In genomic region chr15:93561540-93561939, GRCm38 (mm10) we compare ENCODE assay signal across 24 mouse cellular contexts. TPM values are rescaled to one million over a fixed set of nuclear protein-coding genes. Genes with fewer than 3 reads are reported as not detected.
DNase-seq lines count a peak whose midpoint lies in the region; ATAC-seq and TF ChIP-seq lines count a peak whose summit lies in the region.
"Had no signal": no experiment of that assay in that cellular context is flagged by ENCODE, and none has a peak within 500 bp of the region (broad histone marks: within the 10 kb centered on the region; RNA-seq: fewer than 3 reads in every experiment).

No protein-coding gene starts in this region.

- TF ChIP-seq CTCF in lung, embryonic 14.5 days (IDR thresholded peaks at IDR 0.05; ENCODE audit: low read depth), result no peak
- no peak for TF ChIP-seq CTCF in lung, adult 2 months (IDR thresholded peaks at IDR 0.05; ENCODE audit: insufficient read depth, low read length)
- TF ChIP-seq CTCF in Patski (IDR thresholded peaks at IDR 0.05), result no peak
- no peak for TF ChIP-seq CTCF in layer of hippocampus, adult 2 months (conservative IDR thresholded peaks at IDR 0.05)

- in situ Hi-C loops in Patski (cut with MboI; ENCODE audit: low pct_unique_long_range_greater_than_20kb), result no loop called here

- DNase-seq in heart, adult 8-10 months (ENCODE audit: low spot score), result no peak
- peak; percentile 49 for DNase-seq in lung, embryonic 14.5 days
- no peak for DNase-seq in lung, adult 2 months
- DNase-seq in Muller cell, postnatal 12 days (ENCODE audit: inconsistent ontology term), result peak; percentile 74
- DNase-seq in Patski (ENCODE audit: low read depth, low spot score), result no peak
- DNase-seq in left cerebral cortex, adult 11 months (ENCODE audit: low spot score), result no peak
- DNase-seq in layer of hippocampus, adult 2 months (ENCODE audit: low spot score in 2 of 2), result no peak
- DNase-seq: adrenal gland, adult 8-10 months; cerebellum, adult 18-20 months; cerebellum, postnatal 14 days; gastrocnemius, postnatal 14 days; heart, adult 11 months; kidney, adult 8-10 months; kidney, postnatal 14 days; thymus, postnatal 25 days had no signal

- POLR2A ChIA-PET in Patski (lab: Charles Lee), result no interaction called here

- H3K4me1 ChIP-seq in heart, embryonic 15.5 days (replicated peaks), result peaks cover 36% of the 10 kb centered on the region
- H3K4me1 ChIP-seq in lung, embryonic 14.5 days (ENCODE audit: insufficient read depth), result no peaks in the 10 kb centered on the region
- H3K4me1 ChIP-seq in lung, adult 2 months (ENCODE audit: control insufficient read depth, insufficient read depth, low read length), result peaks cover 2% of the 10 kb centered on the region; the same call in 1 of the 2 replicates
- H3K4me1 ChIP-seq: midbrain, embryonic 13.5 days; stomach, embryonic 15.5 days had no signal

- peak overlapping the region; percentile 1; the same call in 1 of the 2 replicates for H3K27ac ChIP-seq in heart, embryonic 15.5 days
- peak overlapping the region; percentile 12; the same call in 1 of the 2 replicates for H3K27ac ChIP-seq in lung, embryonic 14.5 days (ENCODE audit: low read depth)
- H3K27ac ChIP-seq in layer of hippocampus, adult 2 months, result no peak overlapping the region
- H3K27ac ChIP-seq: embryonic facial prominence, embryonic 12.5 days; forebrain, embryonic 15.5 days; hindbrain, embryonic 13.5 days; limb, embryonic 12.5 days; liver, embryonic 12.5 days; midbrain, embryonic 13.5 days; neural tube, embryonic 12.5 days; stomach, embryonic 15.5 days had no signal

- H3K9ac ChIP-seq in heart, embryonic 15.5 days, result no peak overlapping the region
- no peak overlapping the region for H3K9ac ChIP-seq in lung, embryonic 14.5 days
- H3K9ac ChIP-seq: embryonic facial prominence, embryonic 12.5 days; forebrain, embryonic 15.5 days; hindbrain, embryonic 13.5 days; limb, embryonic 12.5 days; liver, embryonic 12.5 days; midbrain, embryonic 13.5 days; neural tube, embryonic 12.5 days; stomach, embryonic 15.5 days had no signal

- H3K4me3 ChIP-seq in heart, embryonic 15.5 days, result no peak overlapping the region
- no peak overlapping the region for H3K4me3 ChIP-seq in lung, embryonic 14.5 days (ENCODE audit: low read depth, low read length)
- H3K4me3 ChIP-seq in lung, adult 2 months (replicated peaks; ENCODE audit: extremely low read depth, low read depth, low read length), result no peak overlapping the region
- no peak overlapping the region for H3K4me3 ChIP-seq in layer of hippocampus, adult 2 months
- H3K4me3 ChIP-seq: embryonic facial prominence, embryonic 12.5 days; forebrain, embryonic 15.5 days; hindbrain, embryonic 13.5 days; limb, embryonic 12.5 days; liver, embryonic 12.5 days; midbrain, embryonic 13.5 days; neural tube, embryonic 12.5 days; stomach, embryonic 15.5 days had no signal

- CTCF ChIA-PET in Patski (lab: Charles Lee), result interaction anchor here (1.2 kb wide), 1 partner anchor 11 kb away, joined by 4 read pairs; no protein-coding TSS in a partner anchor

- 51% methylated on average over 6 of the region's 6 CpGs for WGBS in heart, embryonic 15.5 days
- 64% methylated on average over 6 of the region's 6 CpGs for WGBS in lung, embryonic 14.5 days
- WGBS in lung, adult 2 months, result 41% methylated on average over 6 of the region's 6 CpGs

- ATAC-seq in heart, embryonic 15.5 days (replicated peaks; ENCODE audit: insufficient number of reproducible peaks, insufficient read depth, low FRiP score, low read depth), result 0 out of 2 replicates have a peak, but pooled peaks have one; percentile 47
- peak; percentile 45; the same call in 1 of the 2 replicates for ATAC-seq in lung, embryonic 14.5 days (ENCODE audit: insufficient read depth)
- ATAC-seq in Patski, result peak; percentile 29
- ATAC-seq: forebrain, embryonic 15.5 days; liver, embryonic 12.5 days; midbrain, embryonic 13.5 days had no signal

- H3K4me2 ChIP-seq in heart, embryonic 15.5 days, result no peak overlapping the region
- H3K4me2 ChIP-seq in lung, embryonic 14.5 days, result no peak overlapping the region
- H3K4me2 ChIP-seq: embryonic facial prominence, embryonic 12.5 days; forebrain, embryonic 15.5 days; hindbrain, embryonic 13.5 days; limb, embryonic 12.5 days; liver, embryonic 12.5 days; midbrain, embryonic 13.5 days; neural tube, embryonic 12.5 days; stomach, embryonic 15.5 days had no signal

- no peaks in the 10 kb centered on the region for H3K36me3 ChIP-seq in heart, embryonic 15.5 days
- peaks cover 5% of the 10 kb centered on the region; the same call in 1 of the 2 replicates for H3K36me3 ChIP-seq in lung, embryonic 14.5 days (ENCODE audit: insufficient read depth)
- H3K36me3 ChIP-seq: forebrain, embryonic 15.5 days; hindbrain, embryonic 13.5 days; liver, embryonic 12.5 days; midbrain, embryonic 13.5 days; neural tube, embryonic 12.5 days had no signal

- H3K9me3 ChIP-seq in heart, embryonic 15.5 days (replicated peaks), result no peaks in the 10 kb centered on the region
- no peaks in the 10 kb centered on the region for H3K9me3 ChIP-seq in lung, embryonic 14.5 days (ENCODE audit: low read depth, low read length)
- H3K9me3 ChIP-seq: embryonic facial prominence, embryonic 12.5 days; forebrain, embryonic 15.5 days; hindbrain, embryonic 13.5 days; limb, embryonic 12.5 days; liver, embryonic 12.5 days; midbrain, embryonic 13.5 days; neural tube, embryonic 12.5 days; stomach, embryonic 15.5 days had no signal

- no peaks in the 10 kb centered on the region for H3K27me3 ChIP-seq in heart, embryonic 15.5 days
- H3K27me3 ChIP-seq in lung, embryonic 14.5 days (ENCODE audit: insufficient read depth, low read length), result no peaks in the 10 kb centered on the region
- H3K27me3 ChIP-seq in Patski, result no peaks in the 10 kb centered on the region
- H3K27me3 ChIP-seq: embryonic facial prominence, embryonic 12.5 days; forebrain, embryonic 15.5 days; hindbrain, embryonic 13.5 days; limb, embryonic 12.5 days; liver, embryonic 12.5 days; midbrain, embryonic 13.5 days; neural tube, embryonic 12.5 days; stomach, embryonic 15.5 days had no signal

- no peak for TF ChIP-seq POLR2A in lung, adult 2 months (IDR thresholded peaks at IDR 0.05; ENCODE audit: borderline replicate concordance, extremely low read depth, low read depth, low read length)

RNA-seq across cellular contexts. Expression of gene Prickle1, which starts 34.2 kb away (rescaled TPM):
- 28.2 and 31.0 TPM in 2 replicates for polyA plus RNA-seq in heart, embryonic 15.5 days (2015; fragmentation: Nextera tagmentation; extraction: Ambion mirVana)
- total RNA-seq in heart, adult 8-10 months (2022), result 10 to 100 TPM; 10.8 to 18.3 (median 15.4) TPM
- 22.7 and 26.9 TPM in 2 replicates for polyA plus RNA-seq in lung, embryonic 14.5 days (2014; fragmentation: Nextera tagmentation; extraction: Ambion mirVana)
- 44.2 and 62.3 TPM in 2 replicates for polyA plus RNA-seq in lung, adult 2 months (2012; rRNA removed)
- 15.7 TPM for polyA plus RNA-seq in Patski (2021)
- total RNA-seq in layer of hippocampus, adult 2 months (2021), result 10 to 100 TPM; 67.4 to 69.2 TPM

Comparison
In these comparisons a context has a peak if more than half of its experiments do, and no peak if none do; other contexts are left out.
1. DNase-seq: peak in lung, embryonic 14.5 days (single experiment) and Muller cell, postnatal 12 days (single experiment); none in heart, adult 8-10 months (single experiment), lung, adult 2 months (single experiment), Patski (single experiment), left cerebral cortex, adult 11 months (single experiment) and layer of hippocampus, adult 2 months (0 of 2).
2. Peak in every context shown above with its lines, with median percentiles within 50 percentile points of each other: ATAC-seq.